Mouse (Mus musculus) ES-E14 (cell line): ENCODE measurements around the gene Stxbp1.

Experiments
- CHD2 ChIP-seq: IDR thresholded peaks from 2 replicates; pipeline ENCODE4 v1.6.1; 2014; ENCODE audit warnings: mild to moderate bottlenecking, low read depth, low read length, inconsistent platforms
- ZC3H11A ChIP-seq: IDR thresholded peaks from 2 replicates; pipeline ENCODE4 v1.6.1; 2012; ENCODE audit warnings: low read depth, mild to moderate bottlenecking, inconsistent platforms, low read length, borderline replicate concordance
- ZNF384 ChIP-seq: IDR thresholded peaks from 2 replicates; pipeline ENCODE4 v1.6.1; 2012; ENCODE audit warnings: low read depth, low read length, inconsistent platforms

GRCm38 (mm10) chr2:32888029-32888428 lies 41.0 kb upstream of the Stxbp1 start:
- no peak for TF ChIP-seq CHD2
- no peak for TF ChIP-seq ZC3H11A
- no peak for TF ChIP-seq ZNF384
